Mouse (Mus musculus): ENCODE results near the gene Tnpo1. TPM values are rescaled to one million over a fixed set of nuclear protein-coding genes. Genes with fewer than 3 reads are reported as not detected.
"Not testable (repeated sequence)": the region's sequence is repeated elsewhere in the genome, so short reads cannot be mapped to it uniquely, and the experiment has no call there.

The Tnpo1 gene
- polyA plus RNA-seq, 1 experiment: 253 TPM

DNA sequence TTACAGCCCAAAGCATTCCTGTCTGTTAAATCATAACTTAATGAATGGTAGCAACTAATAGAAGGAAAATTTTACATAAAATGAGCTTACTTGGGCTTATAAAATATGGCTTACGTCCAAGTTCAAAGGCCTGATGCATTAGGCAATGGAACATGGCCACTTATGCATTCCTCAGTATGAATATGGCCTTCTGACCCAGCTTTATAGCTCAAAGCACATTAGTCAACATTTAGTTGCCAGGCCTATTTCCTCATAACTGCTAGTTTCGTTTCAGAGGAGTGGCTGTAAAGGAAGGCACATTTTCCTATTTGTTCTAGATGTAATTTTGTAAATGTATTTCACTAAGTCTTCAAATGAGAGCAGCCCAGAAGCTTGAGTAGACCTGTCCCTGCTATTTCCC lies 107.1 kb downstream of the Tnpo1 start:
- Histone ChIP-seq H3K9ac (ENCODE audit: low read depth, poor library complexity, severe bottlenecking) (no peak overlapping the region), H3K27me3 (ENCODE audit: control insufficient read depth, insufficient read depth, low read length, poor library complexity, severe bottlenecking) (no peaks in the 10 kb centered on the region), H3K27ac (ENCODE audit: insufficient read depth, low read length) (no peak overlapping the region), H3K9me3 (replicated peaks; ENCODE audit: control insufficient read depth, insufficient read depth, low read length, poor library complexity, severe bottlenecking) (no peaks in the 10 kb centered on the region), H3K4me1 (ENCODE audit: control insufficient read depth, insufficient read depth, low read length) (no peaks in the 10 kb centered on the region), H3K36me3 (ENCODE audit: control insufficient read depth, insufficient read depth, low read length, poor library complexity, severe bottlenecking) (no peaks in the 10 kb centered on the region), H3K4me3 (ENCODE audit: low read depth, low read length) (no peak overlapping the region)
- TF ChIP-seq CTCF (IDR thresholded peaks at IDR 0.05; ENCODE audit: low read depth, low read length): no peak
- TF ChIP-seq POLR2A (IDR thresholded peaks at IDR 0.05; ENCODE audit: insufficient read depth, low read length): no peak
- TF ChIP-seq EP300 (IDR thresholded peaks at IDR 0.05; ENCODE audit: insufficient read depth, low read depth, low read length): no peak

GRCm38 (mm10) chr13:98818205-98818604 lies 108.0 kb downstream of the Tnpo1 start:
- Histone ChIP-seq H3K27ac (ENCODE audit: insufficient read depth, low read length) (no peak overlapping the region), H3K4me1 (ENCODE audit: control insufficient read depth, insufficient read depth, low read length) (no peaks in the 10 kb centered on the region), H3K4me3 (ENCODE audit: low read depth, low read length) (no peak overlapping the region), H3K9ac (ENCODE audit: low read depth, poor library complexity, severe bottlenecking) (no peak overlapping the region), H3K27me3 (ENCODE audit: control insufficient read depth, insufficient read depth, low read length, poor library complexity, severe bottlenecking) (no peaks in the 10 kb centered on the region), H3K36me3 (ENCODE audit: control insufficient read depth, insufficient read depth, low read length, poor library complexity, severe bottlenecking) (no peaks in the 10 kb centered on the region), H3K9me3 (replicated peaks; ENCODE audit: control insufficient read depth, insufficient read depth, low read length, poor library complexity, severe bottlenecking) (no peaks in the 10 kb centered on the region)
- TF ChIP-seq CTCF (IDR thresholded peaks at IDR 0.05; ENCODE audit: low read depth, low read length) (no peak), EP300 (IDR thresholded peaks at IDR 0.05; ENCODE audit: insufficient read depth, low read depth, low read length) (no peak), POLR2A (IDR thresholded peaks at IDR 0.05; ENCODE audit: insufficient read depth, low read length) (no peak)

DNA sequence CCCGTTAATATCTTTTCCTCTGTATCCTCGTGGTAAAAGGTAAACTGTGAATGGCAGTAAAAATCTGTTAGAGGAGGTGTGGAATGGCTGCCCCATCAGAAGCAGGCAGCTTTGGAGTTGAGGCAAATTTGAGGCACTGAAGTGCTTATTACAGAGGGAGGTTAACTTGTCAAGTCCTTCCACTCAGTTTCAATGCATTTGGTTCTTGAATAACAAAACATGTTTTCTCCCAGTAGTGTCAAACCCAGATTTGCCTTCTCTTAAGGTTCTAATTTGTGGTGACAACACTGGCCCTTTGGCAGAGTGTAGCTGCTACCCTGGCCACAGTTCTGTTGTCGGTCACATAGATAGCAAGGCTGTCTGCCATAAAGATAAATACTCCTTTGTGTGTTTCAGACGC lies 108.4 kb downstream of the Tnpo1 start:
- TF ChIP-seq EP300 (IDR thresholded peaks at IDR 0.05; ENCODE audit: insufficient read depth, low read depth, low read length) (no peak), POLR2A (IDR thresholded peaks at IDR 0.05; ENCODE audit: insufficient read depth, low read length) (no peak), CTCF (IDR thresholded peaks at IDR 0.05; ENCODE audit: low read depth, low read length) (no peak)
- Histone ChIP-seq H3K9me3 (replicated peaks; ENCODE audit: control insufficient read depth, insufficient read depth, low read length, poor library complexity, severe bottlenecking) (no peaks in the 10 kb centered on the region), H3K4me3 (ENCODE audit: low read depth, low read length) (no peak overlapping the region), H3K27me3 (ENCODE audit: control insufficient read depth, insufficient read depth, low read length, poor library complexity, severe bottlenecking) (no peaks in the 10 kb centered on the region), H3K9ac (ENCODE audit: low read depth, poor library complexity, severe bottlenecking) (no peak overlapping the region), H3K4me1 (ENCODE audit: control insufficient read depth, insufficient read depth, low read length) (no peaks in the 10 kb centered on the region), H3K27ac (ENCODE audit: insufficient read depth, low read length) (no peak overlapping the region), H3K36me3 (ENCODE audit: control insufficient read depth, insufficient read depth, low read length, poor library complexity, severe bottlenecking) (no peaks in the 10 kb centered on the region)

DNA sequence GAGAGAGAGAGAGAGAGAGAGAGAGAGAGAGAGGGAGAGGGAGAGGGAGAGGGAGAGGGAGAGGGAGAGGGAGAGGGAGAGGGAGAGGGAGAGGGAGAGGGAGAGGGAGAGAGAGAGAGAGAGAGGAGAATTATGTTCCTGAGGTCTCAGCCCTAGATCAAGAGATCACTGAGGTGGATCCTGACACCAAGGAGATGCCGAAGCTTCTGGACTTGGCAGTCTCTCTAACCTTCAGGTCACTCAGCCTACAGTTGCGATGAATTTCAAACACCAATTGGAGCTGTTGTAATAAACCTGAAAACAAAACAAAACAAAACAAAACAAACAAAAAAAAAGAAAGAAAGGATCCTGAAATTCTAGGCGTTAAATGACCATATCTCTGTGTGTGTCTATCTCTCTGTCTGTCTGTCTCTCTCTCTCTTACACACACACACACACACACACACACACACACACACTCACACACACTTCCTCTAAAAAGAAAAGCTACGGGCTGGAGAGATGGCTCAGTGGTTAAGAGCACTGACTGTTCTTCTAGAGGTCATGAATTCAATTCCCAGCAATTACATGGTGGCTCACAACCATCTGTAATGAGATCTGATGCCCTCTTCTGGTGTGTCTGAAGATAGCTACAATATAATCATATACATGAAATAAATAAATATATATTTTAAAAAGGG lies 109.1 kb downstream of the Tnpo1 start:
- H3K27ac ChIP-seq (ENCODE audit: insufficient read depth, low read length); H3K9me3 ChIP-seq (replicated peaks; ENCODE audit: control insufficient read depth, insufficient read depth, low read length, poor library complexity, severe bottlenecking); H3K27me3 ChIP-seq (ENCODE audit: control insufficient read depth, insufficient read depth, low read length, poor library complexity, severe bottlenecking); H3K4me3 ChIP-seq (ENCODE audit: low read depth, low read length); H3K36me3 ChIP-seq (ENCODE audit: control insufficient read depth, insufficient read depth, low read length, poor library complexity, severe bottlenecking); H3K4me1 ChIP-seq (ENCODE audit: control insufficient read depth, insufficient read depth, low read length); H3K9ac ChIP-seq (ENCODE audit: low read depth, poor library complexity, severe bottlenecking): not testable (repeated sequence)

- Histone ChIP-seq H3K4me3 (ENCODE audit: low read depth, low read length) (no peak overlapping the region), H3K9ac (ENCODE audit: low read depth, poor library complexity, severe bottlenecking) (0 out of 2 replicates have a peak overlapping the region, but pooled peaks have one; percentile 21), H3K4me1 (ENCODE audit: control insufficient read depth, insufficient read depth, low read length) (no peaks in the 10 kb centered on the region), H3K27me3 (ENCODE audit: control insufficient read depth, insufficient read depth, low read length, poor library complexity, severe bottlenecking) (no peaks in the 10 kb centered on the region), H3K27ac (ENCODE audit: insufficient read depth, low read length) (no peak overlapping the region), H3K9me3 (replicated peaks; ENCODE audit: control insufficient read depth, insufficient read depth, low read length, poor library complexity, severe bottlenecking) (no peaks in the 10 kb centered on the region), H3K36me3 (ENCODE audit: control insufficient read depth, insufficient read depth, low read length, poor library complexity, severe bottlenecking) (no peaks in the 10 kb centered on the region)
- TF ChIP-seq CTCF (IDR thresholded peaks at IDR 0.05; ENCODE audit: low read depth, low read length): no peak
- TF ChIP-seq EP300 (IDR thresholded peaks at IDR 0.05; ENCODE audit: insufficient read depth, low read depth, low read length): no peak
- TF ChIP-seq POLR2A (IDR thresholded peaks at IDR 0.05; ENCODE audit: insufficient read depth, low read length): no peak
Measured at GRCm38 (mm10) chr13:98816571-98816970, 109.6 kb downstream of the Tnpo1 start.

GRCm38 (mm10) chr13:98815147-98815785 lies 110.9 kb downstream of the Tnpo1 start, which contains the start of gene Fcho2:
Fcho2 (minus strand) TSS chr13:98815449.
- H3K9ac ChIP-seq (ENCODE audit: low read depth, poor library complexity, severe bottlenecking): peak within 1 kb of the TSS; percentile 84
- peak; percentile 66 for TF ChIP-seq CTCF (IDR thresholded peaks at IDR 0.05; ENCODE audit: low read depth, low read length)
- peak; percentile 11 for TF ChIP-seq POLR2A (IDR thresholded peaks at IDR 0.05; ENCODE audit: insufficient read depth, low read length)
- 0 out of 2 replicates have a peak, but pooled peaks have one; percentile 37 for TF ChIP-seq EP300 (IDR thresholded peaks at IDR 0.05; ENCODE audit: insufficient read depth, low read depth, low read length)
- no peaks in the 10 kb centered on the region for H3K27me3 ChIP-seq (ENCODE audit: control insufficient read depth, insufficient read depth, low read length, poor library complexity, severe bottlenecking)
- H3K36me3 ChIP-seq (ENCODE audit: control insufficient read depth, insufficient read depth, low read length, poor library complexity, severe bottlenecking): no peaks in the 10 kb centered on the region
- H3K27ac ChIP-seq (ENCODE audit: insufficient read depth, low read length): peak within 1 kb of the TSS; percentile 67
- H3K9me3 ChIP-seq (replicated peaks; ENCODE audit: control insufficient read depth, insufficient read depth, low read length, poor library complexity, severe bottlenecking): no peaks in the 10 kb centered on the region
- no peaks in the 10 kb centered on the region for H3K4me1 ChIP-seq (ENCODE audit: control insufficient read depth, insufficient read depth, low read length)
- H3K4me3 ChIP-seq (ENCODE audit: low read depth, low read length): peak within 1 kb of the TSS; percentile 81
